Mouse (Mus musculus): ENCODE measurements around the gene Ldb3. TPM values are rescaled to one million over a fixed set of nuclear protein-coding genes. Genes with fewer than 3 reads are reported as not detected.

Gene Ldb3
- polyA plus RNA-seq, 1 experiment from 2014 or later, result 0.28 TPM

DNA sequence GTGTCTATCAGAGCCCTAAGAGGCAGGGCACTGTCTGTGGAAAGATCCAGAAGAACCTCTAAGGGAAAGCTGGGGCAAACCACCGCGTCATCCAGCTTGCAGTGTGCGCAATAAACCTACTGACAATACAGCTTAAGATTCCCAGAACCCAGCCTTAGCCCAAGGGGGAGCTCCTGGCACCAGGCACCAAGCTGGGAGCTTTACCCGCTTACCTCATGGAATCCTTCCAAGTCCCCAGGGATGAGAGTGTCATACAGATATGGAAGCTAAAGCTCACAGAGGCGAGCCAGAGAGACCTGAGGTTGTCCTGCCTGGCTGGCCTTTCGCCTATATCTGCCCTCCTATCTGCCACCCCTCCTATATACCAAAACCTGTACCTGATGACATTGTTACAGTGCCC is 44.9 kb downstream of the Ldb3 start:
- DNase-seq (ENCODE audit: low spot score) (no peak), ATAC-seq (ENCODE audit: low FRiP score) (no peak)
- WGBS, result 79% methylated on average over 6 of the region's 6 CpGs
- Histone ChIP-seq H3K4me2 (replicated peaks; ENCODE audit: low read depth, low read length) (no peak overlapping the region), H3K9me3 (ENCODE audit: control insufficient read depth, low read length) (no peaks in the 10 kb centered on the region), H3K27ac (ENCODE audit: low read depth, low read length) (no peak overlapping the region), H3K9ac (ENCODE audit: low read depth, low read length) (no peak overlapping the region), H3K36me3 (ENCODE audit: control insufficient read depth, insufficient read depth, low read length) (no peaks in the 10 kb centered on the region), H3K4me1 (replicated peaks; ENCODE audit: control insufficient read depth, insufficient read depth, low read length) (peaks cover 2% of the 10 kb centered on the region; the same call in 1 of the 2 replicates), H3K4me3 (ENCODE audit: low read depth, low read length) (no peak overlapping the region), H3K27me3 (ENCODE audit: control insufficient read depth, insufficient read depth, low read length) (no peaks in the 10 kb centered on the region; the same call in 1 of the 2 replicates)

DNA sequence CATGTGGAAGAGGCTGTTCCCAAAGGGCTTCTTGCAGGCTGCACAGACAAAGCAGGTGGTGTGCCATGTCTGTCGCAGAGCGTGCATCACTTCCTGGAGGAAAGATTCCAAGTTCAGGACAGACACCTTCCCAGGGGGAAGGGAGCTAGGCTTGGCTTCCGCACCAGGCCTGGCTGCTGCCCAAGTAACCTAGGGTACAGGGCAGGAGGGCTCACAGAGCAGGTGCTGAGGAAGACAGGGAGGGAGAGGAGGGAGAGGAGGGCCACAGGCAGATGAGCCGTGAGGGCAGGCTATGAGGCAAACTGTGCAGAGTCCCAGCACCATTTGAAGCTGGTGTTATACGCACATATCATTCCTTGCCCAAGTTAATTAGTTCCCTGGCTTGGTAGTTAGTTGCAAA is 46.6 kb downstream of the Ldb3 start:
- ATAC-seq (ENCODE audit: low FRiP score), result no peak

DNA sequence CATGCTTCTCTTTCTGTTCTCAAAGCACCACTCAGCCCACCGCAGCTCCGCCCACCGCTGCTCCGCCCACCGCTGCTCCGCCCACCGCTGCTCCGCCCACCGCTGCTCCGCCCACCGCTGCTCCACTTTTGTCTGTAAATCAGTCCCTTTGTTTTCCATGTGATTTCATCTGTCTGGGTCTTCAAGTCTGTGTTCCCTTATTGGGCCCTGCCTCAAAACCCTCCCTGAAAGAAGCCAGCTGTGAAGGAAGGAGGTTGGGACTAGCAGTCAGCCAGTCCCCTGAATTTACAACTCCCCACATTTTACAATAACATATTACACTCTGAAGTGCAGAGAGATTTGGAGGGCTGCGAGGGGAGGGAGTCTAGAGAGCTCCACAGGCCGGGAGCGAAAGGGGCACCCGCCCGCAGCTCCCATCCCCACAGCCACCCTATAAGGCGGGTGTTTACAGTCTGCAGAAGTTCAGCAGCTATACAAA is 47.8 kb downstream of the Ldb3 start:
- H3K9ac ChIP-seq (ENCODE audit: low read depth, low read length), result no peak overlapping the region
- ATAC-seq (ENCODE audit: low FRiP score), result peak; percentile 49

More for the DNA sequence above, 46.6 kb downstream of the Ldb3 start:
- Histone ChIP-seq H3K36me3 (ENCODE audit: control insufficient read depth, insufficient read depth, low read length) (no peaks in the 10 kb centered on the region), H3K9me3 (ENCODE audit: control insufficient read depth, low read length) (no peaks in the 10 kb centered on the region), H3K27ac (ENCODE audit: low read depth, low read length) (no peak overlapping the region), H3K4me1 (replicated peaks; ENCODE audit: control insufficient read depth, insufficient read depth, low read length) (no peaks in the 10 kb centered on the region), H3K4me2 (replicated peaks; ENCODE audit: low read depth, low read length) (no peak overlapping the region), H3K9ac (ENCODE audit: low read depth, low read length) (no peak overlapping the region), H3K27me3 (ENCODE audit: control insufficient read depth, insufficient read depth, low read length) (no peaks in the 10 kb centered on the region; the same call in 1 of the 2 replicates), H3K4me3 (ENCODE audit: low read depth, low read length) (no peak overlapping the region)
- no peak for DNase-seq (ENCODE audit: low spot score)
- 91% methylated on average over 5 of the region's 5 CpGs for WGBS

DNA sequence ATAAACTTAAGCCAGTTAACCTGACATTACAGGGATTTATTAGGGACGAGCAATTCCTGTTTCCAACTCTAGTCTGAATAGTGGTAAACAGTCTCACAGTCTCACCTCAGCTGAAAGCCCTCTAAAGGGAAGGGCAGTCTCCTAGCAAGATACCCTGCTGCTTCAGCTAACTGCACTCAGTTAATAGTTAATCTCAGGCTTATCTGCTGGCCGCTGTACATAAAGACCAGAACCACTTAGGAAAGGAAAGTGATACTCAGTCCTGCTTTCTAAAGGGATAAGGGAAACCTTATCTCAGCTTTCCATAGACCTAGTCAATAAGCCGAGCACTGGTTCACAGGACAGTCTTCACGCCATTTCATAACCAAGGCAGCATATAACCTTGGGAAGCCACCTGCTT is 52.6 kb downstream of the Ldb3 start:
- ATAC-seq (ENCODE audit: low FRiP score), result no peak
- H3K4me3 ChIP-seq (ENCODE audit: low read depth, low read length), result no peak overlapping the region
- no peaks in the 10 kb centered on the region for H3K4me1 ChIP-seq (replicated peaks; ENCODE audit: control insufficient read depth, insufficient read depth, low read length)
- no peaks in the 10 kb centered on the region for H3K27me3 ChIP-seq (ENCODE audit: control insufficient read depth, insufficient read depth, low read length)
- DNase-seq (ENCODE audit: low spot score), result no peak
- no peaks in the 10 kb centered on the region for H3K36me3 ChIP-seq (ENCODE audit: control insufficient read depth, insufficient read depth, low read length)
- H3K4me2 ChIP-seq (replicated peaks; ENCODE audit: low read depth, low read length), result no peak overlapping the region
- H3K9me3 ChIP-seq (ENCODE audit: control insufficient read depth, low read length), result no peaks in the 10 kb centered on the region
- no peak overlapping the region for H3K9ac ChIP-seq (ENCODE audit: low read depth, low read length)
- H3K27ac ChIP-seq (ENCODE audit: low read depth, low read length), result no peak overlapping the region
- 68% methylated on average over 4 of the region's 4 CpGs for WGBS

More for the DNA sequence above, 47.8 kb downstream of the Ldb3 start:
- H3K4me2 ChIP-seq (replicated peaks; ENCODE audit: low read depth, low read length), result peak overlapping the region; percentile 14; the same call in 1 of the 2 replicates
- H3K4me1 ChIP-seq (replicated peaks; ENCODE audit: control insufficient read depth, insufficient read depth, low read length), result no peaks in the 10 kb centered on the region
- no peaks in the 10 kb centered on the region; the same call in 1 of the 2 replicates for H3K27me3 ChIP-seq (ENCODE audit: control insufficient read depth, insufficient read depth, low read length)
- DNase-seq (ENCODE audit: low spot score), result peak; percentile 29
- H3K36me3 ChIP-seq (ENCODE audit: control insufficient read depth, insufficient read depth, low read length), result no peaks in the 10 kb centered on the region
- no peaks in the 10 kb centered on the region for H3K9me3 ChIP-seq (ENCODE audit: control insufficient read depth, low read length)
- 14% methylated on average over 16 of the region's 17 CpGs for WGBS
- H3K4me3 ChIP-seq (ENCODE audit: low read depth, low read length), result no peak overlapping the region
- no peak overlapping the region for H3K27ac ChIP-seq (ENCODE audit: low read depth, low read length)

DNA sequence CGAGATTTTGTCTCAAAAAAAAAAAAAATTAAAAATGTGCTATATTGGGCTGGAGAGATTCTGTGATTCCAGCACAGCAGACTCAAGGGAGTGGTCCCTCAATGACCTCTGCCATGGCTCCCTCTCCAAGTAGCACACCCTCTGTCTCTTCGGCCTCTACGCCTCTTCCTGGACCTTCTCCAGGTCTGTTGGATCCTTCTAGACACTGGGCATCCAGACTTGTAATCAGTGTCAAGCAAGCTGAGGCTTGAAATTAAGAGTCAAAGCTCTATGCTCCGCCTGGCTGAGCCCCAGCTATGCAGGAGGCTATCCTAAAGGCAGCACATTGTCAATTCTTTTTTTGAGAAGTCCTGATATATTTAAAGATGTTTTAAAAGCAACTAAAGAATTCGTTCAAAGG is 54.9 kb downstream of the Ldb3 start:
- ATAC-seq (ENCODE audit: low FRiP score), result no peak
- no peak overlapping the region for H3K9ac ChIP-seq (ENCODE audit: low read depth, low read length)
- no peaks in the 10 kb centered on the region for H3K36me3 ChIP-seq (ENCODE audit: control insufficient read depth, insufficient read depth, low read length)
- H3K4me3 ChIP-seq (ENCODE audit: low read depth, low read length), result no peak overlapping the region
- H3K4me1 ChIP-seq (replicated peaks; ENCODE audit: control insufficient read depth, insufficient read depth, low read length), result no peaks in the 10 kb centered on the region
- no peak overlapping the region for H3K27ac ChIP-seq (ENCODE audit: low read depth, low read length)
- H3K27me3 ChIP-seq (ENCODE audit: control insufficient read depth, insufficient read depth, low read length), result no peaks in the 10 kb centered on the region
- no peak overlapping the region for H3K4me2 ChIP-seq (replicated peaks; ENCODE audit: low read depth, low read length)
- no peak for DNase-seq (ENCODE audit: low spot score)
- H3K9me3 ChIP-seq (ENCODE audit: control insufficient read depth, low read length), result no peaks in the 10 kb centered on the region
- WGBS, result 85% methylated on average over 5 of the region's 5 CpGs

DNA sequence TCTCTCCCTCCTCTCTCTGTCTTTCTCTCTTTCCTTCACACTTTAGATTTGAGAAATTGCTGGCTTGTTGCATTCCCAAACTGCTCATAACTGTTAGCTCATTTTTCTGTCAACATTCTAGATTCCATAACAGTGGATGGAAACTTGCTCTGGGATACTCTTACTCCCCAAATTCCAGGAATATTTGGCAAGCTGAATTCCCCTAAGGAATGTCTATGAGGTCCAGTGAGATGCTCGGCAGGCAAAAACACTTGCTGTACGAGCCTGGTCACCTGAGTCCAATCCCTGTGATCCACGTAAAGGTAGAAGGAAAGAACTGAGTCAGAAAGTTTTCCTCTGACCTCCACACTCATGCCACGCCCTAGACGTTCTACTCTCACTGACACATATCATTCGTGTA is 55.9 kb downstream of the Ldb3 start:
- no peak overlapping the region for H3K4me2 ChIP-seq (replicated peaks; ENCODE audit: low read depth, low read length)
- 79% methylated on average over 6 of the region's 6 CpGs for WGBS
- no peak overlapping the region for H3K4me3 ChIP-seq (ENCODE audit: low read depth, low read length)
- no peak overlapping the region for H3K9ac ChIP-seq (ENCODE audit: low read depth, low read length)
- no peaks in the 10 kb centered on the region for H3K9me3 ChIP-seq (ENCODE audit: control insufficient read depth, low read length)
- H3K27me3 ChIP-seq (ENCODE audit: control insufficient read depth, insufficient read depth, low read length), result 0 out of 2 replicates have a peak, but pooled peaks cover 3% of the 10 kb centered on the region
- H3K27ac ChIP-seq (ENCODE audit: low read depth, low read length), result no peak overlapping the region
- H3K36me3 ChIP-seq (ENCODE audit: control insufficient read depth, insufficient read depth, low read length), result no peaks in the 10 kb centered on the region
- DNase-seq (ENCODE audit: low spot score) (no peak), ATAC-seq (ENCODE audit: low FRiP score) (no peak)
- no peaks in the 10 kb centered on the region for H3K4me1 ChIP-seq (replicated peaks; ENCODE audit: control insufficient read depth, insufficient read depth, low read length)

DNA sequence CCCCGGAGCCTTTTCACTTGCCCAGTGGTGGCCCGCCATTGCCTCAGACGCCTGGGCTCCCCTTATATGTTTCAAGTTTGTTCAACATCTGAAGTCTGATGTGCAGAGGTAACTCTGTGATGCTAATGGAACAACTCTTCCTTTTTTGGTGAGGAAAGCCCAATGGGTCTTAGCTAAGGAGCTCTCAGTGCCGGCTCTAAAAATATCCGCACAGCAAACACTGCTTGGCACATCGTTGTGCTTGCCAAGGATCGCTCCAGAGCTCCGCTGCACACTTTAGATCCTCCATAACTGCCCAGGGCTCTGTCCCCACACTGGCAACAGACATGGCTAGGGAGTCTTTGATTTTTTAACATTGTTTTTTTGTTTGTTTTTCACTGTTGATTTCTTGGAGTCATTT is 59.7 kb downstream of the Ldb3 start:
- no peak overlapping the region for H3K27ac ChIP-seq (ENCODE audit: low read depth, low read length)
- DNase-seq (ENCODE audit: low spot score), result no peak
- WGBS, result 73% methylated on average over 8 of the region's 8 CpGs

DNA sequence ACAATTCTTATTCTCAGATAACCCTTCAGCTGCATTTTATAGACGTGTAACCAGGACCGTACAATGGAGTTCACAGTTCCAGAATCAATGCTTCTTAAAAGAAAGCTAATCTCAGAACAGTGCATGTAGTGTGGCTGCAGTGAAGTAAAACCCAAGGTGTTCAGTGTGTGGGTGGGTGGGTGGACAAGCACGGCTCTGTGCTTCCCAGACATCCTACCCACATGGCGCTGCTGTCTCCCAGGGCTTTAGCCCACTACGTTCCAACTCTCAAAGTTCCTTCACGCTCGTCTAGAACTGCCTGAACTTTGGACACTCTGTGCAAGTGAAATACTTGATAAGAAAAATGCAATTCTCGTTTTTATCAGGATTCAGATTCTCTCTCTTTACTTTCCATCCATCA is 65.8 kb downstream of the Ldb3 start, which contains the start of gene 9230112D13Rik:
Gene 9230112D13Rik (minus strand): TSS at position 101 of the 400 bp plus-strand sequence.
- Histone ChIP-seq H3K27me3 (ENCODE audit: control insufficient read depth, insufficient read depth, low read length) (no peaks in the 10 kb centered on the region), H3K4me1 (replicated peaks; ENCODE audit: control insufficient read depth, insufficient read depth, low read length) (no peaks in the 10 kb centered on the region), H3K9me3 (ENCODE audit: control insufficient read depth, low read length) (no peaks in the 10 kb centered on the region), H3K4me3 (ENCODE audit: low read depth, low read length) (no peak within 1 kb of the TSS), H3K4me2 (replicated peaks; ENCODE audit: low read depth, low read length) (no peak within 1 kb of the TSS), H3K36me3 (ENCODE audit: control insufficient read depth, insufficient read depth, low read length) (no peaks in the 10 kb centered on the region), H3K9ac (ENCODE audit: low read depth, low read length) (no peak within 1 kb of the TSS), H3K27ac (ENCODE audit: low read depth, low read length) (no peak within 1 kb of the TSS)
- no peak for ATAC-seq (ENCODE audit: low FRiP score)
- WGBS, result 93% methylated on average over 8 of the region's 8 CpGs
- DNase-seq (ENCODE audit: low spot score), result no peak

More for the DNA sequence above, 59.7 kb downstream of the Ldb3 start:
- Histone ChIP-seq H3K27me3 (ENCODE audit: control insufficient read depth, insufficient read depth, low read length) (0 out of 2 replicates have a peak, but pooled peaks cover 3% of the 10 kb centered on the region), H3K36me3 (ENCODE audit: control insufficient read depth, insufficient read depth, low read length) (no peaks in the 10 kb centered on the region), H3K4me3 (ENCODE audit: low read depth, low read length) (no peak overlapping the region), H3K4me1 (replicated peaks; ENCODE audit: control insufficient read depth, insufficient read depth, low read length) (no peaks in the 10 kb centered on the region), H3K4me2 (replicated peaks; ENCODE audit: low read depth, low read length) (no peak overlapping the region), H3K9me3 (ENCODE audit: control insufficient read depth, low read length) (no peaks in the 10 kb centered on the region), H3K9ac (ENCODE audit: low read depth, low read length) (no peak overlapping the region)
- ATAC-seq (ENCODE audit: low FRiP score), result no peak

DNA sequence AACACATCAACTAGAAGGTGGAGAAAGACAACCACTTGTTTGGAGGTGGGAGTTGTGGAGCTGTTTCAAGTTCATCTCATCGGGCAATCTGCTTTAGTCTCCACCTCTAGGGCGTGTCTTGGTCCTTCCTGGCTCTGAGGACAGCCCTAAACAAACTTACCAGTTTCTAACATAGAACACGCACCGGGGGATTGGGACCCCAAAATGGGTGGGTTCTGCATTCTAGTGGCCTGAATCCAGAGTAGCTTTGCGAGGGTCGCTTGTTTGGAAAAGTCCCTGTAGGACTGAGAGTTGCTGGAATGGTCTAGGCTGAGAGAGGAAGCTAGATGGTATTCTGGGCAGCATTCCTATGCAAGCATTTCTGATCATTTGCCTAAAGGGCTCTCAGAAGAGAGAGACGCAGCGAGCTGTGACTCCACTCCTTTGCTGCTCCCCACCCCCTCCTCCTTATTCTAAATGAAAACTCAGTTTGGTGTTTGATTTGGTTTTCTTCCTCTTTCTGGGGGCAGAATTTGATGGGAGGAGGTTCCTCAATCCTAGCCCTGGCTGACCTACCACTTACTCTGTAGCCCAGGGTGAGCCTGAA is 70.4 kb downstream of the Ldb3 start:
- Histone ChIP-seq H3K4me2 (replicated peaks; ENCODE audit: low read depth, low read length) (no peak overlapping the region), H3K27me3 (ENCODE audit: control insufficient read depth, insufficient read depth, low read length) (no peaks in the 10 kb centered on the region), H3K27ac (ENCODE audit: low read depth, low read length) (no peak overlapping the region), H3K4me1 (replicated peaks; ENCODE audit: control insufficient read depth, insufficient read depth, low read length) (no peaks in the 10 kb centered on the region), H3K36me3 (ENCODE audit: control insufficient read depth, insufficient read depth, low read length) (no peaks in the 10 kb centered on the region), H3K4me3 (ENCODE audit: low read depth, low read length) (no peak overlapping the region), H3K9ac (ENCODE audit: low read depth, low read length) (no peak overlapping the region), H3K9me3 (ENCODE audit: control insufficient read depth, low read length) (no peaks in the 10 kb centered on the region)
- WGBS, result 88% methylated on average over 8 of the region's 8 CpGs
- DNase-seq (ENCODE audit: low spot score) (no peak), ATAC-seq (ENCODE audit: low FRiP score) (no peak)
